Mouse (Mus musculus) limb, embryonic 14.5 days (tissue): ENCODE results near the gene Ccdc152. TPM values are rescaled to one million over a fixed set of nuclear protein-coding genes. Genes with fewer than 3 reads are reported as not detected.
A peak's percentile ranks its signal among the peaks of the same experiment; 100 is the strongest.

Source experiments
- ATAC-seq: fragments of 200-750 bp; cut with Nextera tagmentation; 2 replicates; pipeline ENCODE4 v1.8.0; 2017; ENCODE audit warnings: low read depth, moderate number of reproducible peaks, moderate TSS enrichment; ENCODE audit not compliant: low FRiP score
- DNase-seq: peaks from one replicate; pipeline ENCODE4 v3.0.0-alpha.2; 2015; ENCODE audit warnings: low spot score
- H3K27ac ChIP-seq: fragments of 300-500 bp; sonication (generic); replicated peaks from 2 replicates; pipeline ENCODE4 v1.5.1; 2014; ENCODE audit warnings: low read depth, mild to moderate bottlenecking, low read length, moderate library complexity, mixed read lengths
- H3K27me3 ChIP-seq: fragments of 300-500 bp; sonication (generic); 2 replicates; pipeline ENCODE4 v1.6.1; 2014; ENCODE audit warnings: low read length, mixed read lengths; ENCODE audit not compliant: control insufficient read depth, insufficient read depth
- H3K36me3 ChIP-seq: fragments of 300-500 bp; sonication (generic); 2 replicates; pipeline ENCODE4 v1.6.1; 2014; ENCODE audit warnings: mild to moderate bottlenecking, low read length, moderate library complexity, mixed read lengths; ENCODE audit not compliant: control insufficient read depth, insufficient read depth
- H3K4me1 ChIP-seq: fragments of 300-500 bp; sonication (generic); 2 replicates; pipeline ENCODE4 v1.6.1; 2014; ENCODE audit warnings: antibody characterized with exemption, low read length, mixed read lengths; ENCODE audit not compliant: control insufficient read depth, insufficient read depth
- H3K4me2 ChIP-seq: fragments of 300-500 bp; sonication (generic); replicated peaks from 2 replicates; pipeline ENCODE4 v1.6.1; 2014; ENCODE audit warnings: low read depth, mild to moderate bottlenecking, low read length, moderate library complexity; ENCODE audit not compliant: severe bottlenecking
- H3K4me3 ChIP-seq: fragments of 300-500 bp; sonication (generic); replicated peaks from 2 replicates; pipeline ENCODE4 v1.5.1; 2014; ENCODE audit warnings: low read length
- H3K9ac ChIP-seq: fragments of 300-500 bp; sonication (generic); 2 replicates; pipeline ENCODE4 v1.6.1; 2014; ENCODE audit warnings: mild to moderate bottlenecking, low read depth, low read length, moderate library complexity; ENCODE audit not compliant: severe bottlenecking
- H3K9me3 ChIP-seq: fragments of 300-500 bp; sonication (generic); 2 replicates; pipeline ENCODE4 v1.6.1; 2016; ENCODE audit warnings: low read length; ENCODE audit not compliant: control insufficient read depth
- POLR2A ChIP-seq: fragments of 200-500 bp; IDR thresholded peaks from 2 replicates; pipeline ENCODE4 v1.8.0; 2012; ENCODE audit warnings: inconsistent platforms, mild to moderate bottlenecking, moderate library complexity, borderline replicate concordance; ENCODE audit not compliant: insufficient read depth, insufficient read length; ENCODE audit errors: extremely low read depth
- WGBS: fragments of 180-500 bp; shearing (Covaris S2); extraction: QIAGEN DNeasy Blood & Tissue Kit; methylation state at CpG from one replicate; pipeline ENCODE4 v1.1.7; 2014; 5-methylcytosine and 5-hydroxymethylcytosine counted together
- polyA plus RNA-seq, 2 experiments: library from polyadenylated mRNA; depleted of rRNA in 1 of 2; stranded (reverse) in 1 of 2; unstranded in 1 of 2; fragments of >200 nt; fragmentation: Nextera tagmentation in 1 of 2; extraction: Ambion mirVana in 1 of 2; gene quantifications; 2 replicates each; pipeline versions ENCODE4 v1.2.1 to v1.2.3; 2012 to 2014

Ccdc152 gene
- polyA plus RNA-seq, 2 experiments: 0.77 TPM; not detected in 1

DNA sequence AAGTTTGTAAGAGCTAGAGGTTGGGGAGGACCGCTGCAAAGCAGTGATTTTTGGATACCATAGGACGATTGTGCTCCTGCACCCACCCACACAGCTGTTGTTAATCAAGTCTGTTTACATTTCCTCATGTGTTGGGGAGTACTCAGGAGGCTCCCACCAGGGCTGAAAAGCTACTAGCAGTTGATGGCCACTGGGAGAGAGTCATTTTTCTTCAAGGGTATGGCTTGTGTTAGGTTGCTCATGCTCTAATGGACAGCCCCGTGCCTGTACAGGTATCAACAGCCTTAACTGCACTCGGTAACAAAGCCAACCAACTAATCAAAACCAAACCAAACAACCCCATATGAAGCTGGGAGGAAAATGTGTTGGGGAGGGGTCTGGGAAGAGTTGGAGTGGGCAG is 33.8 kb downstream of the Ccdc152 start:
- Histone ChIP-seq H3K27ac (0 out of 2 replicates have a peak overlapping the region, but pooled peaks have one; percentile 87), H3K9ac (no peak overlapping the region), H3K36me3 (no peaks in the 10 kb centered on the region), H3K4me1 (peaks cover 14% of the 10 kb centered on the region), H3K4me3 (no peak overlapping the region), H3K9me3 (no peaks in the 10 kb centered on the region), H3K27me3 (no peaks in the 10 kb centered on the region), H3K4me2 (no peak overlapping the region)
- WGBS: 25% methylated on average over 4 of the region's 4 CpGs
- no peak for TF ChIP-seq POLR2A
- DNase-seq: peak; percentile 20
- ATAC-seq: peak; percentile 13; the same call in 1 of the 2 replicates

DNA sequence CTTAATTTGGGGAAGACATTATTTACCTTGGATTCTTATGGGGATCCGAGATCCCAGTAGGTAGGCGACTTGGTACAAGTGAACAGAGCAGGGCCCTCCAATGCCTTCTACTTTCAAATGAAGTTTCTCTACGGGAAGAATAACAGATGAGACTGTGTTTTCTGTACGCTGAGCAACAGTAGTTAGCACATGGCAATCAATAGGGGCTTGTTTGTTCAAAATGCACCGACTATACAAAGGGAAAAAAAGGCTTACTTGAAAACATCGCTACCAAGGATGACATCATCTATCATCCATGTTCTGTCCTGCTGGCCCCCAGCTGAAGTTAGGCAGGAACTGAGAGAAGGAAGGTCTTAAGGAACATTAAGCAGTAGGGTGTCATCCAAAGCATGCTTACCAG is 35.1 kb downstream of the Ccdc152 start, which contains the start of gene Selenop:
Gene Selenop, plus strand, starts transcription at position 301 of the 400 bp plus-strand sequence.
- WGBS: 82% methylated on average over 6 of the region's 6 CpGs
- TF ChIP-seq POLR2A: no peak
- Histone ChIP-seq H3K4me3 (no peak within 1 kb of the TSS), H3K36me3 (no peaks in the 10 kb centered on the region), H3K4me2 (no peak within 1 kb of the TSS), H3K27me3 (no peaks in the 10 kb centered on the region), H3K27ac (no peak within 1 kb of the TSS), H3K9me3 (no peaks in the 10 kb centered on the region), H3K4me1 (peaks cover 14% of the 10 kb centered on the region), H3K9ac (no peak within 1 kb of the TSS)
- ATAC-seq: no peak
- DNase-seq: no peak

- Histone ChIP-seq H3K27ac (no peak overlapping the region), H3K4me1 (peaks cover 9% of the 10 kb centered on the region), H3K27me3 (no peaks in the 10 kb centered on the region), H3K9me3 (no peaks in the 10 kb centered on the region), H3K4me3 (no peak overlapping the region), H3K9ac (no peak overlapping the region), H3K36me3 (no peaks in the 10 kb centered on the region), H3K4me2 (no peak overlapping the region)
- no peak for DNase-seq
- 90% methylated on average over 1 of the region's 1 CpGs for WGBS
- no peak for TF ChIP-seq POLR2A
- no peak for ATAC-seq
Observed at GRCm38 (mm10) chr15:3264828-3265227, 38.5 kb downstream of the Ccdc152 start.

GRCm38 (mm10) chr15:3264293-3264692 is 39.0 kb downstream of the Ccdc152 start:
- no peaks in the 10 kb centered on the region for H3K27me3 ChIP-seq
- ATAC-seq: no peak

DNA sequence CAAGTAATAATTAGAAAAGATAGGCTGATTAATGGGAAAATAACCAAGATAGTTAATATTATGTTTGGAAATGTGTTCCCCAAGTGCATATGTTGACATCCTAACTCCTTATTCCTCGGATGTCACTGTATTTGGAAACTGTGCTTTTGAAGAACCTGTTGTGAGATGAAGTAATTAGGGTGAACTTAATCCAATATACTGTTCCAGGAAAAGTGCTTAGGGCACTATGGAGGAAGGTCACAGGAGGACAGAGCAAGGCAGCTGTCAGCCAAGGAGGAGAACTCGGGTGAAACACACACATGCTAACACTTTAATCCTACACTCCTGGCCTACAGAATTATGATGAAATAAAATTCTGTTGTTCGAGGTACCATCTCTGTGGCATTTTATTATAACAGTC is 40.4 kb downstream of the Ccdc152 start:
- Histone ChIP-seq H3K9me3 (no peaks in the 10 kb centered on the region), H3K9ac (no peak overlapping the region), H3K36me3 (no peaks in the 10 kb centered on the region), H3K4me1 (no peaks in the 10 kb centered on the region), H3K27me3 (no peaks in the 10 kb centered on the region), H3K27ac (no peak overlapping the region), H3K4me2 (no peak overlapping the region), H3K4me3 (no peak overlapping the region)
- no peak for DNase-seq
- no peak for TF ChIP-seq POLR2A
- 59% methylated on average over 3 of the region's 3 CpGs for WGBS
- ATAC-seq: no peak

More at GRCm38 (mm10) chr15:3264293-3264692, 39.0 kb downstream of the Ccdc152 start:
- H3K9me3 ChIP-seq: no peaks in the 10 kb centered on the region
- no peak overlapping the region for H3K4me3 ChIP-seq
- no peak overlapping the region for H3K4me2 ChIP-seq
- no peak overlapping the region for H3K27ac ChIP-seq
- no peaks in the 10 kb centered on the region for H3K36me3 ChIP-seq
- no peak for DNase-seq
- H3K4me1 ChIP-seq: 0 out of 2 replicates have a peak, but pooled peaks cover 4% of the 10 kb centered on the region
- H3K9ac ChIP-seq: no peak overlapping the region
- WGBS: 84% methylated on average over 4 of the region's 4 CpGs
- no peak for TF ChIP-seq POLR2A

DNA sequence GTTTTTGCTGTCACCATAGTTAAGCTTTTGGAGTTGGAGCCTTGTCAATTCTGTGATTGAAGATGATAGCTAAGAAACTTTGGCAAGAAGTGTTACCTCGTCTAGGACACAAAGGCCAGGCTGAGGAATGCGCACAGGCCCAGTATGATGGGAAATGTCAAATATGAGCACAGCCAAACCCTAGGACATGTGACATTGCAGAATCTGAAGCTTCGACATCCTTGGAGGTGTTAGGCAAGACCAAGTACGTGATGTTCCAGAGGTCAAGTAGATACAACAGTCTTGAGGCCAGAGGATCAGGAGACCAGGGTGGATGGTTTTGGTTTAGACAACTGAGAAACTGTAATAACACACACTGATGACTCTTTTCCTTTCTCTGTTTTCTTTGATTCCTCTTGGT is 43.0 kb downstream of the Ccdc152 start:
- no peaks in the 10 kb centered on the region for H3K9me3 ChIP-seq
- TF ChIP-seq POLR2A: no peak
- H3K36me3 ChIP-seq: no peaks in the 10 kb centered on the region
- H3K4me3 ChIP-seq: no peak overlapping the region
- no peak overlapping the region for H3K4me2 ChIP-seq
- ATAC-seq: no peak
- DNase-seq: no peak
- H3K9ac ChIP-seq: no peak overlapping the region
- H3K4me1 ChIP-seq: no peaks in the 10 kb centered on the region
- H3K27me3 ChIP-seq: no peaks in the 10 kb centered on the region
- H3K27ac ChIP-seq: no peak overlapping the region
- WGBS: 97% methylated on average over 4 of the region's 4 CpGs
